Mouse (Mus musculus) layer of hippocampus, adult 9-11 months (tissue): ENCODE measurements at regions not wholly inside any gene's neighbourhood (a gene's known extent, or its start where the extent isn't known, plus 50 kb on each side); places are given as distances from the start of the nearest gene placed in this dataset.

ENCODE experiments used
- DNase-seq: peaks from one replicate; pipeline ENCODE4 v3.0.0; 2022

GRCm38 (mm10) chr19:21066432-21067113 is 112.6 kb upstream of the Tmc1 start:
- DNase-seq: peak; percentile 9

- DNase-seq: no peak
These were observed 110.9 kb upstream of the Tmc1 start for GRCm38 (mm10) chr19:21064902-21065301.

- DNase-seq: no peak
These were observed 99.9 kb upstream of the Tmc1 start for GRCm38 (mm10) chr19:21053597-21054544.

GRCm38 (mm10) chr19:21052771-21053170 is 98.8 kb upstream of the Tmc1 start:
- DNase-seq: no peak

GRCm38 (mm10) chr19:21051872-21052271 is 97.9 kb upstream of the Tmc1 start:
- no peak for DNase-seq

GRCm38 (mm10) chr19:21050994-21051721 is 97.2 kb upstream of the Tmc1 start:
- no peak for DNase-seq

- DNase-seq: no peak
These were observed 95.3 kb upstream of the Tmc1 start for GRCm38 (mm10) chr19:21049301-21049700.

GRCm38 (mm10) chr19:21045565-21045964 is 91.6 kb upstream of the Tmc1 start:
- no peak for DNase-seq

- DNase-seq: no peak
These were observed 90.0 kb upstream of the Tmc1 start for GRCm38 (mm10) chr19:21043958-21044357.

- DNase-seq: no peak
These were observed 88.5 kb upstream of the Tmc1 start for GRCm38 (mm10) chr19:21042536-21042935.

- no peak for DNase-seq
These were observed 83.6 kb upstream of the Tmc1 start for GRCm38 (mm10) chr19:21037448-21038077.

GRCm38 (mm10) chr19:21036507-21037425 is 82.8 kb upstream of the Tmc1 start:
- DNase-seq: peak; percentile 70

GRCm38 (mm10) chr19:21035505-21035904 is 81.5 kb upstream of the Tmc1 start:
- DNase-seq: no peak

GRCm38 (mm10) chr19:21033991-21034390 is 80.0 kb upstream of the Tmc1 start:
- no peak for DNase-seq

GRCm38 (mm10) chr19:21032558-21032957 is 78.6 kb upstream of the Tmc1 start:
- DNase-seq: no peak

GRCm38 (mm10) chr19:21031768-21032308 is 77.8 kb upstream of the Tmc1 start:
- DNase-seq: peak; percentile 29

- DNase-seq: no peak
These were observed 77.0 kb upstream of the Tmc1 start for GRCm38 (mm10) chr19:21030971-21031370.

GRCm38 (mm10) chr19:21028981-21029380 is 75.0 kb upstream of the Tmc1 start:
- no peak for DNase-seq

- DNase-seq: no peak
These were observed 58.4 kb upstream of the Tmc1 start for GRCm38 (mm10) chr19:21012391-21012790.

- DNase-seq: no peak
These were observed 55.6 kb upstream of the Tmc1 start for GRCm38 (mm10) chr19:21009607-21010006.

- DNase-seq: peak; percentile 25
These were observed 50.4 kb upstream of the Tmc1 start for GRCm38 (mm10) chr19:21004411-21004810.
